Mouse (Mus musculus): ENCODE results near the gene Celf2. TPM values are rescaled to one million over a fixed set of nuclear protein-coding genes. Genes with fewer than 3 reads are reported as not detected.
A peak's percentile ranks its signal among the peaks of the same experiment; 100 is the strongest.

Celf2 gene
- total and polyA plus RNA-seq, 2 experiments from 2014 or later, result 185 to 205 TPM

GRCm38 (mm10) chr2:7171087-7171696, 338.2 kb downstream of the Celf2 start:
- H3K4me2 ChIP-seq (ENCODE audit: low read depth), result no peak overlapping the region
- ATAC-seq (no peak), DNase-seq (no peak)
- TF ChIP-seq CTCF (IDR thresholded peaks at IDR 0.05; ENCODE audit: low read depth), result no peak
- H3K27me3 ChIP-seq (ENCODE audit: insufficient read depth, low read length), result no peaks in the 10 kb centered on the region
- no peak overlapping the region for H3K9ac ChIP-seq
- no peaks in the 10 kb centered on the region for H3K9me3 ChIP-seq (ENCODE audit: low read length)
- H3K4me3 ChIP-seq (ENCODE audit: low read depth, low read length), result no peak overlapping the region
- no peaks in the 10 kb centered on the region for H3K36me3 ChIP-seq (ENCODE audit: insufficient read depth)
- no peaks in the 10 kb centered on the region; the same call in 1 of the 2 replicates for H3K4me1 ChIP-seq (ENCODE audit: insufficient read depth)
- 85% methylated on average over 8 of the region's 8 CpGs for WGBS
- H3K27ac ChIP-seq (ENCODE audit: low read depth, low read length), result no peak overlapping the region

GRCm38 (mm10) chr2:7165786-7166185, 343.6 kb downstream of the Celf2 start:
- ATAC-seq, result no peak
- 33% methylated on average over 3 of the region's 3 CpGs for WGBS
- H3K36me3 ChIP-seq (ENCODE audit: insufficient read depth), result no peaks in the 10 kb centered on the region
- no peaks in the 10 kb centered on the region for H3K27me3 ChIP-seq (ENCODE audit: insufficient read depth, low read length)
- DNase-seq, result no peak
- H3K9me3 ChIP-seq (ENCODE audit: low read length), result no peaks in the 10 kb centered on the region
- no peak overlapping the region for H3K4me2 ChIP-seq (ENCODE audit: low read depth)
- H3K27ac ChIP-seq (ENCODE audit: low read depth, low read length), result no peak overlapping the region
- H3K9ac ChIP-seq, result no peak overlapping the region
- H3K4me3 ChIP-seq (ENCODE audit: low read depth, low read length), result no peak overlapping the region
- no peaks in the 10 kb centered on the region for H3K4me1 ChIP-seq (ENCODE audit: insufficient read depth)
- no peak for TF ChIP-seq CTCF (IDR thresholded peaks at IDR 0.05; ENCODE audit: low read depth)

- Histone ChIP-seq H3K27me3 (ENCODE audit: insufficient read depth, low read length) (no peaks in the 10 kb centered on the region), H3K4me1 (ENCODE audit: insufficient read depth) (no peaks in the 10 kb centered on the region), H3K4me3 (ENCODE audit: low read depth, low read length) (no peak overlapping the region), H3K4me2 (ENCODE audit: low read depth) (no peak overlapping the region), H3K9me3 (ENCODE audit: low read length) (no peaks in the 10 kb centered on the region), H3K36me3 (ENCODE audit: insufficient read depth) (no peaks in the 10 kb centered on the region), H3K9ac (no peak overlapping the region), H3K27ac (ENCODE audit: low read depth, low read length) (no peak overlapping the region)
- WGBS, result 66% methylated on average over 6 of the region's 6 CpGs
- no peak for DNase-seq
- TF ChIP-seq CTCF (IDR thresholded peaks at IDR 0.05; ENCODE audit: low read depth), result no peak
- no peak for ATAC-seq
These were observed 349.3 kb downstream of the Celf2 start for GRCm38 (mm10) chr2:7160108-7160507.

GRCm38 (mm10) chr2:7147303-7147702, 362.1 kb downstream of the Celf2 start:
- TF ChIP-seq CTCF (IDR thresholded peaks at IDR 0.05; ENCODE audit: low read depth), result no peak
- Histone ChIP-seq H3K9ac (no peak overlapping the region), H3K9me3 (ENCODE audit: low read length) (no peaks in the 10 kb centered on the region), H3K27ac (ENCODE audit: low read depth, low read length) (peak overlapping the region; percentile 79), H3K36me3 (ENCODE audit: insufficient read depth) (no peaks in the 10 kb centered on the region), H3K4me3 (ENCODE audit: low read depth, low read length) (no peak overlapping the region), H3K4me1 (ENCODE audit: insufficient read depth) (peaks cover 12% of the 10 kb centered on the region; the same call in 1 of the 2 replicates), H3K27me3 (ENCODE audit: insufficient read depth, low read length) (no peaks in the 10 kb centered on the region), H3K4me2 (ENCODE audit: low read depth) (no peak overlapping the region)
- no peak for DNase-seq
- WGBS, result 39% methylated on average over 3 of the region's 3 CpGs
- peak; percentile 42; the same call in 1 of the 2 replicates for ATAC-seq

GRCm38 (mm10) chr2:7145541-7146043, 363.8 kb downstream of the Celf2 start:
- Histone ChIP-seq H3K27ac (ENCODE audit: low read depth, low read length) (peak overlapping the region; percentile 71), H3K27me3 (ENCODE audit: insufficient read depth, low read length) (no peaks in the 10 kb centered on the region), H3K4me1 (ENCODE audit: insufficient read depth) (peaks cover 12% of the 10 kb centered on the region; the same call in 1 of the 2 replicates), H3K36me3 (ENCODE audit: insufficient read depth) (no peaks in the 10 kb centered on the region), H3K9me3 (ENCODE audit: low read length) (no peaks in the 10 kb centered on the region), H3K4me3 (ENCODE audit: low read depth, low read length) (no peak overlapping the region), H3K9ac (no peak overlapping the region), H3K4me2 (ENCODE audit: low read depth) (no peak overlapping the region)
- TF ChIP-seq CTCF (IDR thresholded peaks at IDR 0.05; ENCODE audit: low read depth), result no peak
- 74% methylated on average over 4 of the region's 4 CpGs for WGBS
- ATAC-seq (no peak), DNase-seq (no peak)

GRCm38 (mm10) chr2:7144871-7145270, 364.5 kb downstream of the Celf2 start:
- Histone ChIP-seq H3K4me2 (ENCODE audit: low read depth) (no peak overlapping the region), H3K9me3 (ENCODE audit: low read length) (no peaks in the 10 kb centered on the region), H3K4me1 (ENCODE audit: insufficient read depth) (peaks cover 12% of the 10 kb centered on the region; the same call in 1 of the 2 replicates), H3K36me3 (ENCODE audit: insufficient read depth) (no peaks in the 10 kb centered on the region), H3K27ac (ENCODE audit: low read depth, low read length) (peak overlapping the region; percentile 79), H3K4me3 (ENCODE audit: low read depth, low read length) (no peak overlapping the region), H3K9ac (no peak overlapping the region), H3K27me3 (ENCODE audit: insufficient read depth, low read length) (no peaks in the 10 kb centered on the region)
- ATAC-seq, result peak; percentile 69
- DNase-seq, result peak; percentile 61
- TF ChIP-seq CTCF (IDR thresholded peaks at IDR 0.05; ENCODE audit: low read depth), result no peak
- WGBS, result 59% methylated on average over 1 of the region's 1 CpGs

GRCm38 (mm10) chr2:7123366-7123765, 386.0 kb downstream of the Celf2 start:
- no peaks in the 10 kb centered on the region for H3K4me1 ChIP-seq (ENCODE audit: insufficient read depth)
- H3K36me3 ChIP-seq (ENCODE audit: insufficient read depth), result no peaks in the 10 kb centered on the region
- no peak for TF ChIP-seq CTCF (IDR thresholded peaks at IDR 0.05; ENCODE audit: low read depth)
- no peak overlapping the region for H3K4me3 ChIP-seq (ENCODE audit: low read depth, low read length)
- WGBS, result 81% methylated on average over 2 of the region's 2 CpGs
- ATAC-seq (no peak), DNase-seq (no peak)
- no peak overlapping the region for H3K9ac ChIP-seq
- H3K27ac ChIP-seq (ENCODE audit: low read depth, low read length), result no peak overlapping the region
- H3K27me3 ChIP-seq (ENCODE audit: insufficient read depth, low read length), result no peaks in the 10 kb centered on the region
- no peak overlapping the region for H3K4me2 ChIP-seq (ENCODE audit: low read depth)
- no peaks in the 10 kb centered on the region for H3K9me3 ChIP-seq (ENCODE audit: low read length)
